Mouse (Mus musculus) liver, embryonic 14.5 days (tissue): ENCODE data around the gene Hoxa6.

Experiments used
- CTCF ChIP-seq: IDR thresholded peaks from 2 replicates; pipeline ENCODE4 v1.5.1; 2016; ENCODE audit warnings: antibody characterized with exemption, low read depth, control low read depth
- EP300 ChIP-seq: IDR thresholded peaks from 2 replicates; pipeline ENCODE4 v1.6.1; 2016; ENCODE audit warnings: antibody characterized with exemption, low read depth

DNA sequence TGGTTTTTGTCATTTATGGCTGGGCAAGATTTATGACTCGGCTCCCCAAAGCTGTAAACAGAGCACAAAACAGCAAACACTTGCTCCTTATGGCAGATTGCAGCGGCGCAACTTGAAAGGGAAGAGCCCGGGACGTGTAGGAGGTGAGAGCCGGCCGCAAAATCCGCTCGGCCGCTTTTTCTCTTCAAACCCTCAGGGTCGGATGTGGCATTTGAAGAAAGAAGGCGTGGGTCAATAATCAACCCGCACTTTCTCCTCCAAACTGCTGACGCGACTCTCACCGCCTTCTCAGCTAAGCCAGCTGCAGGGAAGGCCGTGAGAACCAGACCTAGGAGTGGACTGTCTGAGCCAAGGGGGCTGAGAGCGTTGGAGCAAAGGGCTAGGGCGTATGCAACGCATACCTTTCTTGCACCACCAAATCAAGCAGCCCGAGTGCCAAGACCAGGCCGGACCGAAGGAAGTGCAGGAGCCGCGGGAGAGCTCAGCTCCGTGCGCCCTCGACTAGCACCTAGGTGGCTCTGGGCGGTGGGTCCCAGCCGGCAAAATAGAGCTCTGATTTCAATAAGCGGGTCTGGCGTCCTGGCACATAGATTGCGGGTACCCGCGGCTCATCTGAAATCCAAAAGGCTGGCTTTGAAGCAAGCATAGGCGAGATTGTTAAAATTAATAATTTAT, 31.3 kb downstream of the Hoxa6 start, which contains the start of gene 5730596B20Rik:
- TF ChIP-seq CTCF (no peak), EP300 (no peak)
